Mouse (Mus musculus) lung, adult 2 months (tissue): Measurements from ENCODE around the gene Rbck1.

Experiments used
- CTCF ChIP-seq: fragments of 200-500 bp; IDR thresholded peaks from 2 replicates; pipeline ENCODE4 v1.5.1; 2011; ENCODE audit warnings: mild to moderate bottlenecking, low read length, control low read depth; ENCODE audit not compliant: insufficient read depth
- POLR2A ChIP-seq: fragments of 200-500 bp; IDR thresholded peaks from 2 replicates; pipeline ENCODE4 v1.6.1; 2011; ENCODE audit warnings: low read depth, mild to moderate bottlenecking, control low read depth, low read length, borderline replicate concordance; ENCODE audit errors: extremely low read depth

- TF ChIP-seq CTCF (no peak), POLR2A (no peak)
Measured at GRCm38 (mm10) chr2:152312996-152313395, 19.5 kb downstream of the Rbck1 start.
